16 mouse cellular contexts compared by ENCODE assay signal in genomic region chr7:98976839-98977457, GRCm38 (mm10).
A peak's percentile ranks its signal among the peaks of the same experiment; 100 is the strongest.
DNase-seq lines count a peak whose midpoint lies in the region; ATAC-seq lines count a peak whose summit lies in the region.
"Had no signal": no experiment of that assay in that cellular context is flagged by ENCODE, and none has a peak within 500 bp of the region (broad histone marks: within the 10 kb centered on the region; RNA-seq: fewer than 3 reads in every experiment).

No protein-coding gene starts in this region.

- H3K4me2 ChIP-seq in limb, embryonic 13.5 days (replicated peaks) = peak overlapping the region; percentile 46

- ATAC-seq in limb, embryonic 13.5 days (ENCODE audit: low FRiP score, low read depth) = peak; percentile 57; the same call in 1 of the 2 replicates
- ATAC-seq: liver, postnatal 0 days; Patski had no signal

- no peaks in the 10 kb centered on the region for H3K36me3 ChIP-seq in limb, embryonic 13.5 days
- H3K36me3 ChIP-seq: embryonic facial prominence, embryonic 10.5 days; heart, embryonic 10.5 days had no signal

- no peak overlapping the region for H3K9ac ChIP-seq in limb, embryonic 13.5 days
- H3K9ac ChIP-seq: liver, postnatal 0 days had no signal

- peak; percentile 12 for DNase-seq in lung, postnatal 36 days
- no peak for DNase-seq in lung, postnatal 14 days
- DNase-seq in 3T3-L1 (ENCODE audit: low read depth, low spot score) (peak; percentile 65), NIH3T3 (ENCODE audit: low read depth) (peak; percentile 60)
- no peak for DNase-seq in layer of hippocampus, postnatal 36 days
- no peak for DNase-seq in adrenal gland, adult 18-20 months (ENCODE audit: low spot score in 2 of 2)
- DNase-seq in frontal cortex, adult 2 months (ENCODE audit: extremely low spot score in 1 of 2, low spot score in 1 of 2) = no peak
- DNase-seq: cerebellum, adult 9-11 months; gastrocnemius, postnatal 25 days; kidney, postnatal 25 days; layer of hippocampus, adult 9-11 months; liver, postnatal 0 days had no signal

- H3K9me3 ChIP-seq in limb, embryonic 13.5 days = no peaks in the 10 kb centered on the region
- H3K9me3 ChIP-seq: embryonic facial prominence, embryonic 10.5 days; heart, embryonic 10.5 days had no signal

- H3K27me3 ChIP-seq in limb, embryonic 13.5 days = peaks cover 9% of the 10 kb centered on the region; the same call in 1 of the 2 replicates
- H3K27me3 ChIP-seq: Patski had no signal

- WGBS in limb, embryonic 13.5 days = 21% methylated on average over 12 of the region's 12 CpGs

- peaks cover 30% of the 10 kb centered on the region for H3K4me1 ChIP-seq in limb, embryonic 13.5 days

- no peak overlapping the region; the same call in 1 of the 2 replicates for H3K27ac ChIP-seq in limb, embryonic 13.5 days
- H3K27ac ChIP-seq: embryonic facial prominence, embryonic 10.5 days; heart, embryonic 10.5 days had no signal

- 0 out of 2 replicates have a peak overlapping the region, but pooled peaks have one; percentile 1 for H3K4me3 ChIP-seq in limb, embryonic 13.5 days
- H3K4me3 ChIP-seq: embryonic facial prominence, embryonic 10.5 days; heart, embryonic 10.5 days had no signal

Comparison
In these comparisons a context has a peak if more than half of its experiments do, and no peak if none do; other contexts are left out.
1. DNase-seq: peak in lung, postnatal 36 days (single experiment), 3T3-L1 (single experiment) and NIH3T3 (single experiment); none in lung, postnatal 14 days (single experiment), layer of hippocampus, postnatal 36 days (0 of 2), adrenal gland, adult 18-20 months (0 of 2) and frontal cortex, adult 2 months (0 of 2).